Mouse (Mus musculus) right cerebral cortex, postnatal 25 days (tissue): Measurements from ENCODE around the gene Ndufs5.

Experiments used
- DNase-seq: peaks from one replicate; pipeline ENCODE4 v3.0.0; 2022

Ndufs5 gene

DNA sequence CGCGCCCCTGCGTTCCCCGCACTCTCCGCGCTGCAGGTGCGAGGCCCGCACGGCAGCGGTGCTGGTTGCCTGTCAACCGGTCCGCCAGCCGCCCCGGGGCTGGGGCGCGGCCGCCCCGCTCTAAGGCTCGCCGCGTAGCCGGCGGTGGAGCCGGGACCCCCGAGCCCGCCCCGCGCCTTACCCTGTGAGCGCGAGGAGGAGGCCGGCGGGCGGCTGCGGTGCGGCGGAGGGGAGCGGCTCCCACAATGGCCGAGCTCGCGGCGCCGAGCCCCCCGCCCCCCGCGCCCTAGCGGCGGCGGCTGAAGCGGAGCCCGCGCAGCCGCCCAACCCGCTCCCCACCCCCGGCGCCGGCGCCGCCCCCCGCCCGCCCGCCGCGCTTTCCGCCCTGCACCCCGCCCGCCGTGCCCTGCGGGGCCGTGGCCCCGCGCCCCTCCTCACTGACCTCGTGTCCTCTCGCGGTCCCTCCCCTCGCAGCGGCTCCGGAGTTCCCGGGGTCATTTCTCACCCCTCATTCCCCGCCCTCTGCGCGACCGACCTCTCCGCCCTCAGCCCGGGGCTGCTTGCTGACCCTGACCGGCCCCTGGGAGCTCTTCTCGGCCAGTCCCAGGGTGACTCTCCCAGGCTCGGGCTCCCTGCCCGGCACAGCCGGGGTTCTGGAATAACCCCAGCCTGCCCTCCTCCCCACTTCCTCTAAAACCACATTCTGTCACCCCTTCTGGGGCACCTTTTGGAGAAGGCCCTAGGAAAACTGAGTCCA is 30.8 kb downstream of the Ndufs5 start:
- peak; percentile 67 for DNase-seq

GRCm38 (mm10) chr4:123686368-123687024 is 31.5 kb downstream of the Ndufs5 start:
- no peak for DNase-seq

DNA sequence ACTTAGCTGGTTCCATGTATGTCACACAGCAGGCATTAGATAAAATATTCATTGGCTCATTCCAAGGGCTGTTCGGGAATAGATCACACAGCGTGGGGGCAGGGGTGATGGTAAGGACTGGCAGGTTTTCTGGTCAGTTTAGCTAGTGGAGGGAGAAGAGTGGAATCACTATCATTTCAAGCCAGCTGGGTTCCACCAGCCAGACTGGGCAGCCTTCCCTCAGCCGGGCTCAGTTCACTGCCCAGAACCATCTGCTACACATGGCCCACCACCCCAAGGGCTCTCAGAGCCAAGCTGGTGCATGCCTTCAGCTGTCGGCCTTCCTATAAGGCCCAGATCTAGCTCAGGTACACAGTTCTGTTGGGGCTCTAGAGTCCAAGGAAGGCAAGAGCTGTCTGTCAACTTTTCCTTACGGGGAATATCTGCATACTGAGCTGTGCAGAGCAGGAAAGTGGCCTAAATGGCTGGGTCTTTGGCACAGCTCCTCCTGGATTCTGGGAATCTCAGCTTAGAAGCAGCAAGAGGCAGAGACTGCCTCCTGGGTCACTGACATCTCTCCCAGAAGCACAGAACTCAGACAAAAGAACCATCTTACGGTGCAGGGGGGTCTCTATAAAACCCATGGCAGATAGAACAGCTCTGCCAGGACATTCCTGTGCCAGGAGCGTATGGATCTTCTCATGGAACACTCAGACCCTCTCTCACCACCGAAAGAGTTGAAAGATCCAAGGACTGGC is 32.3 kb downstream of the Ndufs5 start:
- no peak for DNase-seq

GRCm38 (mm10) chr4:123685046-123685445 is 33.0 kb downstream of the Ndufs5 start:
- no peak for DNase-seq

- no peak for DNase-seq
These were observed 33.7 kb downstream of the Ndufs5 start, which contains the start of gene Macf1 for GRCm38 (mm10) chr4:123684260-123684659. Gene Macf1, minus strand, starts transcription at chr4:123684360.

GRCm38 (mm10) chr4:123682291-123682690 is 35.7 kb downstream of the Ndufs5 start:
- DNase-seq, result no peak

- peak; percentile 66 for DNase-seq
These were observed 37.0 kb downstream of the Ndufs5 start for GRCm38 (mm10) chr4:123680962-123681361.

GRCm38 (mm10) chr4:123677060-123677804 is 40.8 kb downstream of the Ndufs5 start:
- DNase-seq, result peak; percentile 59

- DNase-seq, result no peak
These were observed 47.4 kb downstream of the Ndufs5 start for GRCm38 (mm10) chr4:123670598-123670997.

GRCm38 (mm10) chr4:123669696-123670095 is 48.3 kb downstream of the Ndufs5 start:
- no peak for DNase-seq

GRCm38 (mm10) chr4:123667260-123667867 is 50.6 kb downstream of the Ndufs5 start:
- DNase-seq, result peak; percentile 71

DNA sequence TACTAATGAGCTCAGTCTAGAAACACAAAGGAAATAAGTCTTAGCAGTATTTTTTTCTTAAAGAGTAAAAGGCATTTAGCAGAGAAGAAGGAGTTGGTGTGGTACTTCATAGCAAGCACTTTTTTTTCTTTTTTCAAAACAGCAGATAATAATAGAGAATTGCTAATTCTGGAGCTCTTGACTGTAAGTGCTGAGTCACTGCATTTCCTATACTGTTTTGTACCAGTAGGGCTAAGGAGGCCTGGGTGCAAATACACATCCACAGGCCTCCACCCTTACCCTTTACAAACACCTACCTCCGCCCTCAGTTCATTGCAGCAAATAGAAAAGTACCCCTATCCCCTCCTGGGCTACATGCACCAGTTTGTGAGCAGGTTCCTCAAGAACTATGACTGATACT is 51.5 kb downstream of the Ndufs5 start:
- DNase-seq, result no peak

- DNase-seq, result no peak
These were observed 52.2 kb downstream of the Ndufs5 start for GRCm38 (mm10) chr4:123665681-123666278.

DNA sequence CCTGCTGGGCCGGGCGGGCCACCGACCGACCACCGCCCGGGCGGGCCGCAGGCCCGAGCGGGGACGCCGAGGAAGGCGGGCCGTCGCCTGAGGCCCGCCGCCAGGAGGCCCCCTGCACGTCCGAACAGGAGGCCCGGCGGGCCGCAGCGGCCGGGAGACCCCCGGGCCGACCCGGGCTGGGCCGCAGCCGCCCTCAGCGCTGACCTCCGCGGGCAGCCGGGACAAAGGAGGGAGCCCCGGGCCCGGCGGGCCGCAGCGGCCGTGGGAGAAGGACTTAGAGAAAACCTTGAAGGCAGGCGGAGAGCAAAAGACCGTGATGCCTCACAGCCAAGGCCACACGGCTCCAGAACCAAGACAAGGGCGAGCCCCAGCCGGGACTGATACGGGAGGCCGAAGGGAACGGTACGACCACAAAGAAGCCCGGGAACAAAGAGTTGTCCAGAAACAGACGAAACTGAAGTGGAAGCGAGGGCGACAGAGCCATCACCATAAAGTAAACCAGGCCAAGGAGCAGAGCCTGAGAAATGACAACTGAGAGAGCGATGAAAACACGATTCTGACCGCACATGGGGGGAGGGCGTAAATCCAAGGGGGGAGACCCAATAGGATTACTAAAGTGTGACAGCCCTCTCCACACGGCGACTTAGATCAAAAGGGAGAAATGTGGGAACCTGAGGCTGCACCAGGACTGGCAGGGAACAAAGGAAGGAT is 52.9 kb downstream of the Ndufs5 start:
- no peak for DNase-seq

- peak; percentile 83 for DNase-seq
These were observed 53.7 kb downstream of the Ndufs5 start for GRCm38 (mm10) chr4:123664021-123664950.

DNA sequence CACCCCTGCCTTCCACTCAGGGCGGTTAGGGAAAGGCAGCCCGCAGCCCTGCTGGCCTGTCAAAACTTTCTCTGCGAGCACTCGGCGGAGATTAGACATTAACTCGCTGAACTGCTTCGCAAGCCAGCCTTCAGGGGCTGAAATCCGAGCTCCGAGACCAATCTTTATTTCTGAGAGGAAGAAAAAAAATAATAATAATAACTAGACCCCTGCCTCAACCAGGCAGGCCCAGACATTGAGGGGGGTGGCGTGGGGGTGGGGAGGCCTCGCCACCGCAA is 54.4 kb downstream of the Ndufs5 start:
- no peak for DNase-seq

DNA sequence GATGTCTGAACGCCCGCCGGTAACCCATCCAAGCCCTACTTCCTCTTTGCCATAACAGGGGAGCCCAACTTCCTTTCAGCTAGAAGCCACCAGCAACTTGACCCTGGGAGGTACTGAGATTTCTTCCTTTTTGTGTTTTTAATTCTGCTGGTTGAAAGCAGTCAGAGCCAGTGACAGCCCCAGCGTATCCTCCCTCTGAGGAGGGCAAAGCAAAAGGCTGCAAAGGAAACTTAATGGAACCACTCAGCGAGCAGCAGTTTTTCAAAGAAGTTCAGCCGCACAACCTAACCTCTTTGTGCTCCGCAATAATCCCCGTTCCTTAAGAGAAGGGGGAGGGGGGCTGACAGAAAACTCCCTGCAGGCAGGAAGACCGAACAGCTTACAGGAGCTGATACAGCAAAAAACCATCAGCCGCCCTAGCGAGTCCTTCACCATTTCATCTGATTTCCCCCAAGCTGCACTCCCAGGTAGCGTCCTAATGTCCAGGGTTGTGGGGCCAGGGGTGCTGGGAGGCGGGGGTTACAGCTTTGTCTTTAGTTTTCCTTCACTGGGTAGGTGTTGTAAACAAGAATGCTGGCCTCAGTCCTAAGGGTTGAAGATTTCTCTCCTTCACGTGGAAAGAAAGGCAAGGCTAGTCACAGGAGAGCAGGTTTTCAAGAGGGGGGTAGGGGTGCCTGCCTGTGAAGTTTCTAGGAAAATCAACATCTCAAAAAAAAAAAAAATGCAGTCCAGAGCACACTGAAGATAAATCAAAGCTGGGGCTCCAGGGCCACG is 54.9 kb downstream of the Ndufs5 start:
- no peak for DNase-seq
